Mouse (Mus musculus) adrenal gland, adult 8-10 months (tissue): Measurements from ENCODE around the gene Dcp1a. TPM values are rescaled to one million over a fixed set of nuclear protein-coding genes. Genes with fewer than 3 reads are reported as not detected.
"Not testable (repeated sequence)": the region's sequence is repeated elsewhere in the genome, so short reads cannot be mapped to it uniquely, and the experiment has no call there.

Experiments used
- DNase-seq: peaks from one replicate; pipeline ENCODE4 v3.0.0; 2022
- total RNA-seq, 4 experiments: library from RNA; stranded (reverse); gene quantifications; 2 replicates each; pipeline ENCODE4 v1.2.4; 2022

Gene Dcp1a
- total RNA-seq, 4 experiments from 2014 or later: 24.0 to 37.6 (median 28.3) TPM

- DNase-seq: no peak
Measured at GRCm38 (mm10) chr14:30519323-30519722, 40.0 kb downstream of the Dcp1a start.

GRCm38 (mm10) chr14:30523356-30523755, 44.0 kb downstream of the Dcp1a start:
- DNase-seq: no peak

GRCm38 (mm10) chr14:30528392-30528791, 49.1 kb downstream of the Dcp1a start:
- no peak for DNase-seq

DNA sequence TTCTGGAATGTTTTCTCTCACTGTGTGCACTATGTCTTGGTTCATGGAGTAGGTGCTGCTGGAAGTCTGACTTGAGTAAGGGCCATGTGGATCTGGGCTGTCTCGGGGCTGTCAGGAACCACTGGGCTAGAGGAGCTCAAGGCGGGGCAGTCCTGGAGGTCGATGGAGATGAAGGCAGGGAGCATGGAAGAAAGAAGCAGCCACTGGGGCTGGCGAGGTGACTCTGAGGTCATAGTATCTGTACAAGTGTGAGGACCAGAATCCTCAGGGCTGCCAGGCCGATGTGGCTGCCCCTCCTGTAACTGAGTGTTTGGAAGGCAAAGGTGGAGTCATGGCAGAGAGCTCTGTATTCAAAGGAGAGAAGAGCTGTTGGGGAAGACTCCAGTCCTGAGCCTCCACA, 49.6 kb downstream of the Dcp1a start:
- DNase-seq: no peak

DNA sequence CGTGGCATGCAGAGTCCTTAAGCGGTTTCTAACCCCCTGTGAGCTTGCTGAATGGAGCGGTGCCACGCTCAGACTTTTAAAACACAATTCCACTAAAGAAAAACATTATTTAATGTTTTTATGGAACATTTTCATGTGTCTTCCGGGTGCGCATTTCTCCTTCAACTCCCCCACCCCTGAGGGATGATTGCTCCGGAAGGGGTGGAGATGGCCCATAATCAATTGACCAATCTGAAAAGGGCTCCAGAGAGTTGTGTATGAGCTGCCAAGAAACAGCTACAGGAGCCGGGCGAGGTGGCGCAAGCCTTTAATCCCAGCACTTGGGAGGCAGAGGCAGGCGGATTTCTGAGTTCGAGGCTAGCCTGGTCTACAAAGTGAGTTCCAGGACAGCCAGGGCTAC, 50.1 kb downstream of the Dcp1a start:
- DNase-seq: no peak

DNA sequence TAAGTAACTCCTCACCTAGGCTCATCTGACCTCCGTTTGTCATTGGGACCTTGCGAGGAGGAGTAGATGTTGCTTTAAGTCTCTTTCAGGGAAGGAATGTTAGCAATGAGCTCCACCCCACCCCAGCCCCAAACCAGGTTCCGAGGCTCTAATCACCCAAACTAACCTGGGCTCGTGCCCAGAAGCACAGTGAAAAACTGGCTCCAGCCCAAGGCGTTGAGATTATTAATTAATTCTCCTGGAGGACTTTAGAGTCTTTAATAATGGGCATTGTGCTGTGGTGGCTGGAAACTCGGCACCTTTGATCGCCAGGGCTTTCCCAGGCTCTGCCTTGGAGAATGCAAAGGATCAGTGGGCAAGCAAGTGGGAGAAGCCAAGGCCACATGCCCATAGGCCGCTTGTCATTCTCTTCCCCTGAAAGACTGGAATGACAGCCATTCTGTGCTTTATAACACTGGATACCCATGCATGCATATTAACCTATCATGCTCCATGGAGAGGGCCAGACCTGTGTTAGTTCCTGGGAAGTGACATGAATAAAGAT, 51.5 kb downstream of the Dcp1a start:
- DNase-seq: no peak

DNA sequence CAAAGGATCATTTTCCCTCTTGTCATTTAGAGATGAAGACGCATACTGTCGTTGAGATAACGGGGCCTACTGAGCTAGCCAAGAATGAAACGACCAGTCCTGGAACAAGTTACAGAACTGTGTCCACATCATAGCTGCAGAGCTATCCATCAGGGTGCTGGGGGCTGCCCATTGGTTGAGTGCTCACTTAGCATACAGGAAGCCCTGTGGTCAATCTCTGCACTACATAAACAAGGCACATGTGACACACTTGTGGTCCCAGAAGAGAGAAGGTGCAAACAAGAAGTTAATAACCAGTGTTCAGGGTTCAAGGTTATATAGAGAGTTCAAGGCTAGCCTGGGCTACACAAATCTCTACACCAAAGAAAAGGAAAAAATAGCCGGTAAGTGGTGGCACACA, 52.1 kb downstream of the Dcp1a start:
- DNase-seq: no peak

GRCm38 (mm10) chr14:30531896-30532295, 52.6 kb downstream of the Dcp1a start:
- no peak for DNase-seq

- DNase-seq: no peak
Measured at GRCm38 (mm10) chr14:30533780-30534450, 54.6 kb downstream of the Dcp1a start.

GRCm38 (mm10) chr14:30541541-30541940, 62.2 kb downstream of the Dcp1a start:
- peak; percentile 95 for DNase-seq

- DNase-seq: not testable (repeated sequence)
Measured at GRCm38 (mm10) chr14:30543331-30543730, 64.0 kb downstream of the Dcp1a start.

DNA sequence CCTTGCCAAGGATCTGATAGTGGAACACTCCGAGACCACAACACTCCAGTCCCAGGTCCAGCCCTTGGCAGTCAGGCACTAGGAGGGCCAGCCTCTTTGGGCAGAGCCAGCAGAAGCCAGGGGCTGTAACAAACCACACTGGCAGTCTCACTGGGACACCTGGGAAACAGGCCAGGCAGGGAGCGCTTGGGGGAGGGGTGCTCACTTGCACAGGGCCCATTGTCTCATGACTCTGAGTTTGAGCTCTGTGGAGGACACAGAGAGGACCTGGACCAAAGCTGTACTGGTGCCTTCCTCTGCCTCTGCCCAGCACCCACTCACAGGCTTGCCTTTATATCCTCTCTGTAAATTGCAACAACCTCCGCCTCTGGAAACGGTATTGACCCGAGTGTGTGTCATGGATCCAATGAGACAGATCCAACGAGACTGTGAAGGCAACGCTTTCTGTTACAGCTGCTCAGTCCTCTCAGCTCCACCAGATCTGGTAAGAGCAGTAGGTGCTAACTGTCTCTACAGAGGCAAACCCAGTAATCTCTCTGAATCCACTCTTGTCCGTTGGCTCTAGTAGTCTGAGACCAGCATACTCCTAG, 68.9 kb downstream of the Dcp1a start, which contains the start of gene Tkt:
Tkt (plus strand) TSS at position 229 of the 590 bp plus-strand sequence.
- DNase-seq: peak; percentile 85

- peak; percentile 91 for DNase-seq
Measured at GRCm38 (mm10) chr14:30548965-30549776, 69.8 kb downstream of the Dcp1a start.

DNA sequence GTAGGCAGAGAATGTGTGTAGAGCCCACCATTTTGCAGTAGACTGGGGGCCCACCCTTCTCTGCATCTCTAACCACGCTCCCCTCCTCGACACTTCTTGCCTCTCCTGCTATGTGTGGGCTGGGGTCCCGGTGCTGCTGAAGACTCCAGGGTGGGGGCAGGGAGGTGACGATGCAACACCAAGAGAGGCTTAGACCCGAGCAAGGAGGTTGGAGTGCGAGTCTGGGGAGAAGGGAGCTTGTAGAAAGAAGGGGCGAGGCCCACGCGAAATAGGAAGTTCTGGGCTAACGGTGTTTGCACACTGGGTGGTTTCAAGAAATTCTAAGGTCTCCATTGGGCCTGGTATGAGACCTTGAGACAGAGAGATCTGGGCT, 70.4 kb downstream of the Dcp1a start:
- DNase-seq: no peak

DNA sequence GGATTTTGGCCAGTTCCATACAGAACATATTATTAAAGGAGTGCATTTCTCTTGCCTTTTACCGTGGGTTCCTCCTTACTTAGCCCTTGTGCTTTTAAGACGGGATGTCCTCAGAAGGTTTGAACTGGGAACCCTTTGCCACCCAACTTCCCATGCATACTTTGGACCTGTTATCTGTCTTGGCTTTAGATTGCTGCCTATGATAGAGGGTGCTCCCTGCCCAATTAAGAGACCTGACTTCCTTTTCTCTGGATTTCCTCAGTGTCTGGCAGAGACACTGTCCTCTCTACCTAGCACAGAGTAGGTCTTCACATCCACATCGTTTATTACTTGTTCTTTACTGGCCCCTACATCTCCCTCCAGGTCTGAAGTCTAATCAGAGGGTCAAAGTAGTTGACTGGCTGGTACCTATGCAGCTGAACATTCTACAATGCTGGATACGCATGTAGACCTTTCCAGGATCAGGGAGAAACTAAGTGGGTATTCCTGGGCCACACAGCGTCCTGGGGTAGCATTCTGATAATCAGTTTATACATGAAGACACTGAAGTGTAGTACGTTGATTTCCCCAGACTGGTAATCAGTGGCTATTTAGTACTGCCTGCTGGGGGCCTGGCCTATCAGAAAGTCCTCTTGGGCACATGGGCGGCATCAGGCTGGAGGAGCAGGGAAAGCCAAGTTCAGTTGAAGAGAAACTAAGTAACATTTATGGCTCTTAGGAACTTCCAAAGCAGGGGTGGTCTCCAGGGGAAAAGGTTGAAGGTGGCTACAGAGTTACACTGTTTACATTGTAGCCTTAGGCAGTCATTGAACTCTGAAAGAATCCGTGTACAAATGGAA, 71.1 kb downstream of the Dcp1a start:
- no peak for DNase-seq

DNA sequence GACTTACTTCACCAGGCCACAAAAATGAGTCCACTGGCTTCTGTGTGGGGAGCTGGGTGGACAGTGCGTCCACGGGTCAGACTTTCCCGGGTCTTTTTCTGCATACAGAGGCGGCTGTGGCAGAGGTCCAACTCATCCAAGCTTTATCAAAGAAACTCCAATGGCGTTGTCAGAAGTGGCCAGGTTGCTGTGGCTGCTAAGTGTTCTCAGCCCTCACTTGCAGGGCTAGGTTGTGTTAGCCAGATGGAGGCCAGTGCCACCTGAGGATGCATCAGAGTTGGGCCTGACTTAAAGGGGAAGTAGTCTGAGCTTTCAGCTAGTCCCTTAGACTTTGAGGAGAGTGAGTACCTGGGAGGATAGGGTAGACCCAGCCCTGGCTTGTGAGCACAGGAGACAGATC, 72.2 kb downstream of the Dcp1a start:
- no peak for DNase-seq

GRCm38 (mm10) chr14:30551981-30552380, 72.6 kb downstream of the Dcp1a start:
- no peak for DNase-seq

DNA sequence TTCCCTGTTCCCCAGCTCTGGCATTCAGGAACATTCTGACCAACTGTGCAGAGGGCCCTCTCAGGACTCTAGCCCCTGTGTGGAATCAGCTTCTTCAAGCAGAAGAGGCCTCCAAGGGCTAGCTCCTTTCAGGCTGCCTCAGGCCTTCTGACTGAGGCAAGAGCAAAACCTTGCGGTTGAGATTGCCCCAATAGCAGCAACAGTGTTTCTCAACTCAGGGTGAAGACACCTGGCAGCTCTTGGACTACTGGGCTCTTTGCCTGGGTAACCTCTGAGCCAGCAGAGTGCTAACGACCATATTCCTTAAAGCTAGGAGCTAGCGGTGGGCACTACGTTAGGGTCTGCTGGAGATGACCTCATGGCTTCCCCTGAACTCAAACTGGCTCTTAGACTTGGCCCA, 73.8 kb downstream of the Dcp1a start:
- no peak for DNase-seq

DNA sequence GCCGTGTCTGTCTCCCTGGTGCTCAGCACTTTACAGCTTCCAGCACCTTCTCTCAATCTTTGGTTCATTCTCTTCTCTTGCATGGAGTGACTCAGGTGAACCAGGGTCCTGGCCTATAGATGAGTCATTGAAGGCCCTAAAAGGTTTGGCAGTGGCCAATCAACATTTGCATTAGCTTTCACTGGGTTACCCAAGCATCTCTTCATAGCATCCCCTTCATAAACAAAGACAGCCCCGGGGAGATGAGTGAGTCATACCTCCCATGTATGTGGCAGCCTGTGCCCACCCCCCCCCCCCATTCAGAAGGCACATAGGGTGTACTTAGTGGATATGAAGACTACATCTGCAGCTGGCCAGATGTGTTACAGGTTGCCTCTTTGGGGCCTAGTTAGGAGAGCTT, 77.3 kb downstream of the Dcp1a start:
- DNase-seq: no peak

- no peak for DNase-seq
Measured at GRCm38 (mm10) chr14:30557730-30558129, 78.4 kb downstream of the Dcp1a start.

- DNase-seq: no peak
Measured at GRCm38 (mm10) chr14:30559321-30559850, 80.1 kb downstream of the Dcp1a start.

DNA sequence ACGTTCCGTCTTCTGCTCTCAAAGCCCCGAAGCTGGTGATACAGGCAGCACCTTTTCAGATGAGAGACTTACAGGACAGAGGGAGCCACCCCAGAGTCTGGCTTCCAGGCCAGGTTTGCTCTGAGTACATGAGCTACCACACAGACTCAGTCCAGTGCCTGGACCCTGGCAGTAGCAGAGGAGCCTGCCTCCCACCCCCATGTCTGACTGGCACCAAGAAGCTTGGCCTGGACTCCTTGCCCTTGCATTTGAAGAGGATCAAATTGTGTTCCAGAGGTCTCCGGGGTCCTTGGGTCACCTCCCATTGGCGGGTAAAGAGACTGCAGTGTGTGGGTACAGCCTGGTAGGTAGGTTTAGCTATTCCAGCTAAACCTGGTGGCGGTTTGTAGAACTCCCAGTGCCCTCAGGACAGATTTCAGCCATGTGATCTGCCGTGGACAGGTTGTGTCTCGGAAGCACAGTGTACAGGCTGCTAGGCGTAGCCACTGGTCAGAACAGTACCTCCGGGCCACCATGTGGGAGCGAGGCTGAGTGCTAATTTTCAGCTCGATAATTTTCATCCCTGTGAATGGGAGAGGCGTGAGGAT, 81.6 kb downstream of the Dcp1a start:
- DNase-seq: no peak
